Mouse (Mus musculus) hindbrain, postnatal 0 days (tissue): ENCODE measurements around the gene Hps3. TPM values are rescaled to one million over a fixed set of nuclear protein-coding genes. Genes with fewer than 3 reads are reported as not detected.

Experiments used
- ATAC-seq: fragments of 200-750 bp; cut with Nextera tagmentation; 2 replicates; pipeline ENCODE4 v1.8.0; 2017; ENCODE audit warnings: mild to moderate bottlenecking, moderate TSS enrichment, moderate library complexity
- DNase-seq: peaks from one replicate; pipeline ENCODE4 v3.0.0-alpha.2; 2015; ENCODE audit warnings: low spot score
- H3K27ac ChIP-seq: fragments of 300-500 bp; sonication (generic); 2 replicates; pipeline ENCODE4 v1.5.1; 2014; ENCODE audit warnings: mild to moderate bottlenecking
- H3K27me3 ChIP-seq: fragments of 300-500 bp; sonication (generic); 2 replicates; pipeline ENCODE4 v1.6.1; 2014; ENCODE audit warnings: low read length, mixed read lengths; ENCODE audit not compliant: insufficient read depth
- H3K36me3 ChIP-seq: fragments of 300-500 bp; sonication (generic); 2 replicates; pipeline ENCODE4 v1.6.1; 2014; ENCODE audit warnings: low read length, mixed read lengths; ENCODE audit not compliant: insufficient read depth
- H3K4me1 ChIP-seq: fragments of 300-500 bp; sonication (generic); 2 replicates; pipeline ENCODE4 v1.6.1; 2014; ENCODE audit warnings: antibody characterized with exemption, low read length, mixed read lengths; ENCODE audit not compliant: insufficient read depth
- H3K4me2 ChIP-seq: fragments of 300-500 bp; sonication (generic); 2 replicates; pipeline ENCODE4 v1.6.1; 2014; ENCODE audit warnings: low read depth, mild to moderate bottlenecking, low read length, moderate library complexity, mixed read lengths
- H3K4me3 ChIP-seq: fragments of 300-500 bp; sonication (generic); 2 replicates; pipeline ENCODE4 v1.5.1; 2014; ENCODE audit warnings: low read length
- H3K9ac ChIP-seq: fragments of 300-500 bp; sonication (generic); replicated peaks from 2 replicates; pipeline ENCODE4 v1.6.1; 2014; ENCODE audit warnings: mild to moderate bottlenecking, low read length, moderate library complexity, mixed read lengths
- H3K9me3 ChIP-seq: fragments of 300-500 bp; sonication (generic); 2 replicates; pipeline ENCODE4 v1.6.1; 2016; ENCODE audit warnings: low read length, mixed read lengths
- CTCF ChIP-seq: IDR thresholded peaks from 2 replicates; pipeline ENCODE4 v1.5.1; 2016; ENCODE audit warnings: antibody characterized with exemption, control low read depth, low read depth
- WGBS: fragments of 180-500 bp; shearing (Covaris S2); extraction: QIAGEN DNeasy Blood & Tissue Kit; methylation state at CpG from one replicate; pipeline ENCODE4 v1.1.7; 2014; 5-methylcytosine and 5-hydroxymethylcytosine counted together
- polyA plus RNA-seq: library from polyadenylated mRNA; unstranded; fragments of >200 nt; fragmentation: Nextera tagmentation; extraction: Ambion mirVana; gene quantifications from 2 replicates; pipeline ENCODE4 v1.2.1, GENCODE M21; 2015
- total RNA-seq: library from RNA; depleted of rRNA; stranded (reverse); fragments of >200 nt; gene quantifications from 2 replicates; pipeline ENCODE4 v1.2.3, GENCODE M21; 2014

Gene Hps3
- total and polyA plus RNA-seq, 2 experiments from 2014 or later, result 11.2 to 15.6 TPM

DNA sequence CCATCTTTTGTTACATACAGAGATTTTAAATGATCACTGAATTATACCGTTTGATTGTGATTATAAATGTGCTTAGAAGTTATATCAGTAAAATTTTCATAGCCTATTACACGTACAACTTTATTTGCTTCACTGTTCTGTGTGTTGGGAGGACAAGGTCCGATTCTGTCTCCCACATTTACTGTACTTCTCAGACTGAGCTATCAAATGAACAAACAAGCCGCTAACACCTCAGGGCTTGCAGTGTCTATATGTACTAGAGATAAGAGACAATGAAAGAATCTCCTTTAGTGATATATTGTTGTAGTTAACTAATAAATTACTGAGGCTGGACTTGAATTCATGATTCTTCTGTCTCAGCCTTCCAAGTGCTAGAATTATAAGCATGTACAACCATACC, 27.8 kb downstream of the Hps3 start:
- TF ChIP-seq CTCF, result no peak
- 98% methylated on average over 4 of the region's 4 CpGs for WGBS
- peaks cover 9% of the 10 kb centered on the region for H3K36me3 ChIP-seq
- no peak overlapping the region for H3K4me3 ChIP-seq
- no peaks in the 10 kb centered on the region for H3K27me3 ChIP-seq
- no peak overlapping the region for H3K9ac ChIP-seq
- no peak for ATAC-seq
- no peaks in the 10 kb centered on the region for H3K9me3 ChIP-seq
- no peak for DNase-seq
- no peaks in the 10 kb centered on the region for H3K4me1 ChIP-seq
- no peak overlapping the region for H3K4me2 ChIP-seq
- H3K27ac ChIP-seq, result no peak overlapping the region

DNA sequence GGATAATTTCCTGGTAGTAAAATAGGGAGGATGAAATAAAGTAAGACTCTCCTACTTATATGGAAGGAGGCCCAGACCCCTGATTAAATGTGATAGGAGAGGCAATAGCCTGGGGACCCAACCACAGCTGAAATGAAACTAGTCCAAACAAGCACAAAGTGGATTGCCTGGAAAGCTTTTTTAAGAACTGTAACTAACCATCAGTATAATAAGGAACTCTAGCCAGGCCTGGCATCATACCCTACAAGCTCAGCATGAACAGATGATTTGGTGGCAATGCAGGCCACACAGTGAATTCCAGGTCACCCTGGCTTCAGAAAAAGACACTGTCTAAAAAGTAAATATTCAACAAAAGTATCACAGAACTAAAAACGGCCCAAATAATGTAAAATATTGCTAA, 29.5 kb downstream of the Hps3 start:
- Histone ChIP-seq H3K4me1 (no peaks in the 10 kb centered on the region), H3K36me3 (peaks cover 6% of the 10 kb centered on the region; the same call in 1 of the 2 replicates), H3K4me2 (no peak overlapping the region), H3K9ac (no peak overlapping the region), H3K9me3 (no peaks in the 10 kb centered on the region), H3K4me3 (no peak overlapping the region), H3K27me3 (no peaks in the 10 kb centered on the region), H3K27ac (no peak overlapping the region)
- WGBS, result 58% methylated on average over 1 of the region's 1 CpGs
- DNase-seq (no peak), ATAC-seq (no peak)
- no peak for TF ChIP-seq CTCF

DNA sequence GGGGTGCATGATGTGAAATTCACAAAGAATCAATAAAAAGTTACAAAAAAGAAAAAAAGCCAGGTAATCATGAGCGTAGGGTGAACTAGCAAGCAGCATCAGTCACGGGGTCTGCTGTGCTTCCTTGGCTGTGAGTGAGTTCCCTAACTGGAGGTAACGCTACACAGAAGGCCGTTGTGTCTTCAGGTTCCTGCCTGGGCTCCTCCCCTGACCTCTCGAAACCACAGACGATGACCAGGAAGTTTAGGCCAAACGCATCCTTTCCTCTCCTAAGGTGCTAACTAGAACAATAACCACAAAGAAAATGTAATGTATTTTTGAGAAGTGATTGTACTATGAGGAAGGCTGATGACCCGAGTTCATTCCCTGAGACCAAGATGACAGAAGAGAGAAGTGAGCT, 30.7 kb downstream of the Hps3 start:
- no peak overlapping the region for H3K4me2 ChIP-seq
- no peak overlapping the region for H3K27ac ChIP-seq
- no peaks in the 10 kb centered on the region for H3K9me3 ChIP-seq
- no peak for ATAC-seq
- H3K36me3 ChIP-seq, result peaks cover 3% of the 10 kb centered on the region; the same call in 1 of the 2 replicates
- no peaks in the 10 kb centered on the region for H3K4me1 ChIP-seq
- no peak overlapping the region for H3K4me3 ChIP-seq
- TF ChIP-seq CTCF, result no peak
- DNase-seq, result no peak
- H3K27me3 ChIP-seq, result no peaks in the 10 kb centered on the region
- 93% methylated on average over 8 of the region's 8 CpGs for WGBS
- H3K9ac ChIP-seq, result no peak overlapping the region

DNA sequence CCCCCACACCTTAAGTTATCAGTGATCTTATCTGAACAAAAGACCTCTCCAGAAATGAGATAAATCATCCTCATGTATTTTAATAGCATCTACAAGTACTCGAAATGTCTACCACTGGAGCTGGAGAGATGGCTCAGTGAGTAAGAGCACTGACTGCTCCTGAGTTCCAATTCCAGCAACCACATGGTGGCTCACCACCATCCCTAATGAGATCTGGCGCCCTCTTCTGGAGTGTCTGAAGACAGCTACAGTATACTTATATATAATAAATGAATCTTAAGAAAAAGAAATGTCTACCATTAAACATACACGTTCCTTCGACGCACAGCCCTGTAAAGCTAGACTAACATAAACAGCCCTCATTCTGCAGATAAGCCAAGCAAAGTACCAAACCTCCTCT, 32.3 kb downstream of the Hps3 start:
- no peaks in the 10 kb centered on the region for H3K4me1 ChIP-seq
- TF ChIP-seq CTCF, result peak; percentile 8; the same call in 1 of the 2 replicates
- H3K4me3 ChIP-seq, result no peak overlapping the region
- no peak overlapping the region for H3K9ac ChIP-seq
- 77% methylated on average over 5 of the region's 5 CpGs for WGBS
- no peak overlapping the region for H3K4me2 ChIP-seq
- no peaks in the 10 kb centered on the region for H3K9me3 ChIP-seq
- no peak for DNase-seq
- no peaks in the 10 kb centered on the region; the same call in 1 of the 2 replicates for H3K36me3 ChIP-seq
- H3K27ac ChIP-seq, result no peak overlapping the region
- no peak for ATAC-seq
- H3K27me3 ChIP-seq, result no peaks in the 10 kb centered on the region

DNA sequence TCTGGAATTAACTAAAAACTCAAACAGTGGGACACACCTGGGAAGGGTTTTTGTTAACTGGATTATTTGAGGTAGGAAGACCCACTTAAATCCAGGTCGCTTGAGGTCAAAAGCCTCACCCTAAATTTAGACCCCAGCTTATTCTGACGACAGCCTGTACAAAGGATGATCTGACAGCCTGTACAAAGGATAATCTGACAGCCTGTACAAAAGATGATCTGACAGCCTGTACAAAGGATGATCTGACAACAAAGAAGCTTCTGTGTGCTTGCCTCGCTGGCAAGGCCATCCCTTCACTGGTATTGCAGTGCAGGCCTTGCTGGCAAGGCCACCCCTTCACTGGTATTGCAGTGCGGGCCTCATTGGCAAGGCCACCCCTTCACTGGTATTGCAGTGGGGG, 34.3 kb downstream of the Hps3 start:
- Histone ChIP-seq H3K9ac (no peak overlapping the region), H3K27me3 (no peaks in the 10 kb centered on the region), H3K36me3 (no peaks in the 10 kb centered on the region), H3K9me3 (no peaks in the 10 kb centered on the region), H3K4me3 (no peak overlapping the region), H3K27ac (no peak overlapping the region), H3K4me2 (no peak overlapping the region), H3K4me1 (no peaks in the 10 kb centered on the region)
- 57% methylated on average over 4 of the region's 4 CpGs for WGBS
- TF ChIP-seq CTCF, result no peak
- DNase-seq, result no peak
- ATAC-seq, result no peak

DNA sequence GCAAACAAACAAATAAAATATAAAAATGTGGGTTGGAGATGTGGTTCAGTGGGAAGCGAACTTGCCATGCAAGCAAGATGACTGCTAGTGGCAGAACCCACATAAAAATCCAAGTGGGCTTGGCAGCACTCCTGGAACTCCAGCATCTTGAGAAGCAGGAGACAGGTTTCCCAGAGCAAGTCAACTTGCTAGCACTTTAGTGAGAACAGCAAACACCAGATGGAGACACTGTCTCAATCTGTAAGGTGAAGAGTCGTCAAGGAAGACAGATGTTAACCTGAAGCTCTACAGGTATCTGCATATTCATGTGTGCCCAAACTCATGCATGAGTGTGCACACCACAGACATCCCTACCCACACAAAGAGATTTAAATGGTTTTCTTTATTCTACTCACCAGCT, 35.6 kb downstream of the Hps3 start:
- H3K4me3 ChIP-seq, result no peak overlapping the region

DNA sequence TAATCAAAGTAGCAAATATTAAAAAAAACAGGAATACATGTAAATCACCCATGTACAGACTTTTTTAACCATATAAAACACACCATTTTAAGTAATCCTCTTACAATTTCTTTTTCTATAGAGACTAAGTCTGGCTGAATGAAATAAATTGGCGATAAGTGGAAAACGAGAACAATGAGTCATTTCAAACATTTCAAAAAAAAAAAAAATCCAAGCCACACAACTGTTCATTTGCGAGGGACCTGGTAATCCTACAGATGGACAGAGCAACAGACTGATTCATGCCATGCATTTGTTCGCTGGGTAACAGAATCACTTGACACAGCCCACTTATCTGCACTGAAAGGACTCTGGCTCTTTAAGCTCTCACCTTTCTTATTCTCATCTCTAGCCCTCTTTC, 42.7 kb downstream of the Hps3 start:
- H3K4me2 ChIP-seq, result no peak overlapping the region
- no peak overlapping the region for H3K9ac ChIP-seq
- DNase-seq (no peak), ATAC-seq (no peak)
- no peak overlapping the region for H3K27ac ChIP-seq
- no peaks in the 10 kb centered on the region for H3K27me3 ChIP-seq
- no peaks in the 10 kb centered on the region for H3K4me1 ChIP-seq
- TF ChIP-seq CTCF, result no peak
- 75% methylated on average over 4 of the region's 4 CpGs for WGBS
- no peaks in the 10 kb centered on the region for H3K36me3 ChIP-seq
- no peaks in the 10 kb centered on the region for H3K9me3 ChIP-seq
- no peak overlapping the region for H3K4me3 ChIP-seq

More for the DNA sequence above, 35.6 kb downstream of the Hps3 start:
- DNase-seq (no peak), ATAC-seq (no peak)
- H3K4me2 ChIP-seq, result no peak overlapping the region
- H3K4me1 ChIP-seq, result no peaks in the 10 kb centered on the region
- no peaks in the 10 kb centered on the region for H3K27me3 ChIP-seq
- no peaks in the 10 kb centered on the region for H3K36me3 ChIP-seq
- TF ChIP-seq CTCF, result no peak
- H3K27ac ChIP-seq, result no peak overlapping the region
- WGBS, result 90% methylated on average over 2 of the region's 2 CpGs
- H3K9me3 ChIP-seq, result no peaks in the 10 kb centered on the region
- no peak overlapping the region for H3K9ac ChIP-seq
